In genomic region chr2:60323411-60323810, GRCm38 (mm10) we compare ENCODE assay signal across 10 mouse cellular contexts. TPM values are rescaled to one million over a fixed set of nuclear protein-coding genes. Genes with fewer than 3 reads are reported as not detected.
DNase-seq lines count a peak whose midpoint lies in the region; ATAC-seq and TF ChIP-seq lines count a peak whose summit lies in the region.
"Had no signal": no experiment of that assay in that cellular context is flagged by ENCODE, and none has a peak within 500 bp of the region (broad histone marks: within the 10 kb centered on the region; RNA-seq: fewer than 3 reads in every experiment).

No protein-coding gene starts in this region.

- H3K4me1 ChIP-seq in kidney, embryonic 14.5 days (ENCODE audit: control insufficient read depth, insufficient read depth, low read length), result no peaks in the 10 kb centered on the region
- no peaks in the 10 kb centered on the region for H3K4me1 ChIP-seq in ES-E14 (ENCODE audit: control insufficient read depth in 2 of 2, insufficient read depth in 2 of 2, low read length in 2 of 2, poor library complexity in 1 of 2)
- H3K4me1 ChIP-seq: embryonic facial prominence, embryonic 12.5 days; liver, embryonic 13.5 days had no signal

- no peaks in the 10 kb centered on the region for H3K9me3 ChIP-seq in kidney, embryonic 14.5 days (ENCODE audit: control insufficient read depth, low read length)
- H3K9me3 ChIP-seq in ES-E14 (ENCODE audit: control insufficient read depth, insufficient read depth, low read depth, low read length), result no peaks in the 10 kb centered on the region
- H3K9me3 ChIP-seq: embryonic facial prominence, embryonic 12.5 days; liver, embryonic 13.5 days had no signal

- 84% methylated on average over 5 of the region's 5 CpGs for WGBS in kidney, embryonic 14.5 days

- no peak overlapping the region for H3K9ac ChIP-seq in kidney, embryonic 14.5 days (ENCODE audit: low read depth, low read length)
- H3K9ac ChIP-seq in ES-E14 (ENCODE audit: insufficient read depth, low read depth, low read length, poor library complexity, severe bottlenecking), result no peak overlapping the region
- H3K9ac ChIP-seq: embryonic facial prominence, embryonic 12.5 days; liver, embryonic 13.5 days had no signal

- ATAC-seq in kidney, embryonic 14.5 days (ENCODE audit: low FRiP score, low TSS enrichment), result no peak
- no peak for ATAC-seq in cerebellum, adult (ENCODE audit: insufficient number of reproducible peaks, low FRiP score, low TSS enrichment)

- H3K4me3 ChIP-seq in kidney, embryonic 14.5 days (ENCODE audit: low read length), result no peak overlapping the region
- H3K4me3 ChIP-seq in ES-E14 (ENCODE audit: insufficient read depth in 1 of 2, low read depth in 1 of 2, low read length in 2 of 2, poor library complexity in 1 of 2, severe bottlenecking in 1 of 2), result no peak overlapping the region
- H3K4me3 ChIP-seq: embryonic facial prominence, embryonic 12.5 days; liver, embryonic 13.5 days had no signal

- no peaks in the 10 kb centered on the region for H3K27me3 ChIP-seq in kidney, embryonic 14.5 days (ENCODE audit: control insufficient read depth, insufficient read depth, low read length)
- H3K27me3 ChIP-seq: embryonic facial prominence, embryonic 12.5 days; liver, embryonic 13.5 days had no signal

- H3K27ac ChIP-seq in kidney, embryonic 14.5 days (ENCODE audit: low read depth, low read length), result no peak overlapping the region
- no peak overlapping the region for H3K27ac ChIP-seq in ES-E14 (ENCODE audit: insufficient read depth, low read depth, low read length, poor library complexity, severe bottlenecking)
- H3K27ac ChIP-seq: embryonic facial prominence, embryonic 12.5 days; liver, embryonic 13.5 days had no signal

- H3K36me3 ChIP-seq in kidney, embryonic 14.5 days (ENCODE audit: control insufficient read depth, insufficient read depth, low read length), result no peaks in the 10 kb centered on the region
- H3K36me3 ChIP-seq in ES-E14 (ENCODE audit: control insufficient read depth, insufficient read depth, low read length, poor library complexity, severe bottlenecking), result peaks cover 6% of the 10 kb centered on the region
- H3K36me3 ChIP-seq: embryonic facial prominence, embryonic 12.5 days; liver, embryonic 13.5 days had no signal

- no peak overlapping the region for H3K4me2 ChIP-seq in kidney, embryonic 14.5 days (replicated peaks; ENCODE audit: low read depth, low read length)
- H3K4me2 ChIP-seq: embryonic facial prominence, embryonic 12.5 days; liver, embryonic 13.5 days had no signal

- in situ Hi-C loops in ES-E14 (cut with MboI; ENCODE audit: low sequenced_read_pairs in 2 of 2, unreplicated experiment in 2 of 2), result no loop called here

- peak; percentile 18 for DNase-seq in kidney, adult 9 months
- DNase-seq in ES-E14 (ENCODE audit: low read depth, low spot score), result peak; percentile 12
- DNase-seq in c-Kit-positive CD71-positive TER-119-positive erythroid progenitor cells, embryonic 14.5 days (ENCODE audit: low spot score), result peak; percentile 10
- peak; percentile 31 for DNase-seq in retina, embryonic 14.5 days (ENCODE audit: low spot score)
- DNase-seq in urinary bladder, postnatal 25 days (ENCODE audit: low spot score), result no peak
- no peak for DNase-seq in adrenal gland, adult 2 months
- DNase-seq: liver, embryonic 13.5 days had no signal

TF ChIP-seq in ES-E14, 5 proteins besides CTCF, POLR2A, EP300 and RAD21:
- TF ChIP-seq CHD2 (IDR thresholded peaks at IDR 0.05; ENCODE audit: low read depth, low read length), result no peak
- no peak for TF ChIP-seq ZNF384 (IDR thresholded peaks at IDR 0.05; ENCODE audit: low read depth, low read length)
- TF ChIP-seq HCFC1 (IDR thresholded peaks at IDR 0.05; ENCODE audit: borderline replicate concordance, insufficient read depth, low read length), result no peak
- no peak for TF ChIP-seq ZC3H11A (IDR thresholded peaks at IDR 0.05; ENCODE audit: borderline replicate concordance, low read depth, low read length)
- no peak for TF ChIP-seq MAFK (IDR thresholded peaks at IDR 0.05; ENCODE audit: insufficient read depth, low read depth, low read length)
TF ChIP-seq in ES-E14: peak in this region for 0.

RNA-seq across cellular contexts. Expression of gene Cd302, which starts 39.1 kb away (rescaled TPM):
- polyA plus RNA-seq in kidney, embryonic 14.5 days (2014; fragmentation: Nextera tagmentation; extraction: Ambion mirVana), result 51.1 and 62.4 TPM in 2 replicates
- total RNA-seq in ES-E14 (2012; rRNA removed), result 2.5 and 3.6 TPM in 2 replicates
- total RNA-seq in adrenal gland, adult 2 months (2021), result 10 to 100 TPM; 32.0 to 44.6 TPM
- 10.1 and 16.7 TPM in 2 replicates for polyA plus RNA-seq in adrenal gland, adult 2 months (2012; rRNA removed)

RNA-seq across cellular contexts. Expression of gene Ly75, which starts 59.7 kb away (rescaled TPM):
- 1.8 and 4.5 TPM in 2 replicates for polyA plus RNA-seq in kidney, embryonic 14.5 days (2014; fragmentation: Nextera tagmentation; extraction: Ambion mirVana)
- total RNA-seq in ES-E14 (2012; rRNA removed), result 20.1 and 50.1 TPM in 2 replicates
- total RNA-seq in adrenal gland, adult 2 months (2021), result 1 to 10 TPM in 1 of 2 experiments, under 1 TPM in 1; 0.66 to 1.4 TPM
- 0.09 TPM in 2 replicates for polyA plus RNA-seq in adrenal gland, adult 2 months (2012; rRNA removed)

Comparison
In these comparisons a context has a peak if more than half of its experiments do, and no peak if none do; other contexts are left out.
1. DNase-seq: peak in kidney, adult 9 months (single experiment), ES-E14 (single experiment), c-Kit-positive CD71-positive TER-119-positive erythroid progenitor cells, embryonic 14.5 days (single experiment) and retina, embryonic 14.5 days (single experiment); none in urinary bladder, postnatal 25 days (single experiment) and adrenal gland, adult 2 months (single experiment).